Mouse (Mus musculus) limb, embryonic 11.5 days (tissue): Measurements from ENCODE around the gene Spdye4a. TPM values are rescaled to one million over a fixed set of nuclear protein-coding genes. Genes with fewer than 3 reads are reported as not detected.
"Not testable (repeated sequence)": the region's sequence is repeated elsewhere in the genome, so short reads cannot be mapped to it uniquely, and the experiment has no call there.

Experiments used
- ATAC-seq: fragments of 200-750 bp; cut with Nextera tagmentation; 2 replicates; pipeline ENCODE4 v1.8.0; 2017; ENCODE audit warnings: low read depth; ENCODE audit not compliant: insufficient number of reproducible peaks, low FRiP score, low TSS enrichment
- DNase-seq: peaks from one replicate; pipeline ENCODE4 v3.0.0-alpha.2; 2015; ENCODE audit warnings: low spot score
- H3K27ac ChIP-seq: fragments of 300-500 bp; sonication (generic); replicated peaks from 2 replicates; pipeline ENCODE4 v1.5.1; 2014; ENCODE audit warnings: low read depth, mild to moderate bottlenecking, low read length
- H3K27me3 ChIP-seq: fragments of 300-500 bp; sonication (generic); 2 replicates; pipeline ENCODE4 v1.6.1; 2014; ENCODE audit warnings: mild to moderate bottlenecking, low read length, mixed read lengths; ENCODE audit not compliant: control insufficient read depth, insufficient read depth
- H3K36me3 ChIP-seq: fragments of 300-500 bp; sonication (generic); 2 replicates; pipeline ENCODE4 v1.6.1; 2014; ENCODE audit warnings: mild to moderate bottlenecking, low read length, moderate library complexity, mixed read lengths; ENCODE audit not compliant: control insufficient read depth, insufficient read depth
- H3K4me1 ChIP-seq: fragments of 300-500 bp; sonication (generic); 2 replicates; pipeline ENCODE4 v1.6.1; 2014; ENCODE audit warnings: low read length, mixed read lengths; ENCODE audit not compliant: control insufficient read depth, insufficient read depth
- H3K4me2 ChIP-seq: fragments of 300-500 bp; sonication (generic); 2 replicates; pipeline ENCODE4 v1.6.1; 2014; ENCODE audit warnings: low read depth, mild to moderate bottlenecking, moderate library complexity; ENCODE audit not compliant: severe bottlenecking
- H3K4me3 ChIP-seq: fragments of 300-500 bp; sonication (generic); 2 replicates; pipeline ENCODE4 v1.5.1; 2014; ENCODE audit warnings: low read depth, low read length
- H3K9ac ChIP-seq: fragments of 300-500 bp; sonication (generic); 2 replicates; pipeline ENCODE4 v1.6.1; 2014; ENCODE audit warnings: mild to moderate bottlenecking, low read length
- H3K9me3 ChIP-seq: fragments of 300-500 bp; sonication (generic); 2 replicates; pipeline ENCODE4 v1.6.1; 2016; ENCODE audit warnings: low read length; ENCODE audit not compliant: control insufficient read depth
- WGBS: fragments of 180-500 bp; shearing (Covaris S2); extraction: QIAGEN DNeasy Blood & Tissue Kit; methylation state at CpG from one replicate; pipeline ENCODE4 v1.1.7; 2014; 5-methylcytosine and 5-hydroxymethylcytosine counted together
- polyA plus RNA-seq: library from polyadenylated mRNA; unstranded; fragments of >200 nt; fragmentation: Nextera tagmentation; extraction: Ambion mirVana; gene quantifications from 2 replicates; pipeline ENCODE4 v1.2.1, GENCODE M21; 2014

Spdye4a gene
- polyA plus RNA-seq, 1 experiment from 2014 or later: not detected

- Histone ChIP-seq H3K9ac (no peak overlapping the region), H3K36me3 (no peaks in the 10 kb centered on the region), H3K27ac (no peak overlapping the region), H3K9me3 (no peaks in the 10 kb centered on the region), H3K4me3 (no peak overlapping the region), H3K4me2 (no peak overlapping the region), H3K4me1 (no peaks in the 10 kb centered on the region), H3K27me3 (no peaks in the 10 kb centered on the region)
- 62% methylated on average over 2 of the region's 2 CpGs for WGBS
- DNase-seq (no peak), ATAC-seq (no peak)
Measured at GRCm38 (mm10) chr5:143213832-143214231, 12.9 kb downstream of the Spdye4a start.

- no peak for ATAC-seq
- H3K9ac ChIP-seq: no peak overlapping the region
- no peak overlapping the region for H3K4me3 ChIP-seq
- H3K4me2 ChIP-seq: no peak overlapping the region
- 77% methylated on average over 3 of the region's 3 CpGs for WGBS
- H3K9me3 ChIP-seq: peaks cover 3% of the 10 kb centered on the region; the same call in 1 of the 2 replicates
- H3K27ac ChIP-seq: no peak overlapping the region
- no peaks in the 10 kb centered on the region for H3K27me3 ChIP-seq
- DNase-seq: no peak
- no peaks in the 10 kb centered on the region for H3K4me1 ChIP-seq
- H3K36me3 ChIP-seq: no peaks in the 10 kb centered on the region
Measured at GRCm38 (mm10) chr5:143205015-143205414, 21.7 kb downstream of the Spdye4a start.

- DNase-seq: no peak
- H3K4me2 ChIP-seq: no peak overlapping the region
- H3K4me1 ChIP-seq: no peaks in the 10 kb centered on the region
- H3K27me3 ChIP-seq: no peaks in the 10 kb centered on the region
- H3K9ac ChIP-seq: no peak overlapping the region
- ATAC-seq: no peak
- no peaks in the 10 kb centered on the region for H3K36me3 ChIP-seq
- no peak overlapping the region for H3K4me3 ChIP-seq
- H3K27ac ChIP-seq: no peak overlapping the region
- H3K9me3 ChIP-seq: no peaks in the 10 kb centered on the region
- WGBS: 87% methylated on average over 4 of the region's 4 CpGs
Measured at GRCm38 (mm10) chr5:143196506-143196905, 30.2 kb downstream of the Spdye4a start.

GRCm38 (mm10) chr5:143195166-143195565 is 31.5 kb downstream of the Spdye4a start:
- WGBS: 79% methylated on average over 2 of the region's 2 CpGs
- Histone ChIP-seq H3K36me3 (no peaks in the 10 kb centered on the region), H3K27ac (no peak overlapping the region), H3K4me2 (no peak overlapping the region), H3K9ac (no peak overlapping the region), H3K27me3 (no peaks in the 10 kb centered on the region), H3K4me1 (no peaks in the 10 kb centered on the region), H3K4me3 (no peak overlapping the region), H3K9me3 (no peaks in the 10 kb centered on the region)
- no peak for DNase-seq
- no peak for ATAC-seq

GRCm38 (mm10) chr5:143194747-143195146 is 31.9 kb downstream of the Spdye4a start:
- not testable (repeated sequence) for H3K36me3 ChIP-seq, H3K4me1 ChIP-seq, H3K27me3 ChIP-seq, H3K4me2 ChIP-seq, ATAC-seq, H3K4me3 ChIP-seq, H3K9me3 ChIP-seq, DNase-seq, H3K9ac ChIP-seq, H3K27ac ChIP-seq
- WGBS: 63% methylated on average over 8 of the region's 8 CpGs

GRCm38 (mm10) chr5:143192806-143193205 is 33.9 kb downstream of the Spdye4a start:
- Histone ChIP-seq H3K27ac (no peak overlapping the region), H3K9ac (no peak overlapping the region), H3K4me2 (no peak overlapping the region), H3K9me3 (no peaks in the 10 kb centered on the region), H3K27me3 (no peaks in the 10 kb centered on the region), H3K36me3 (no peaks in the 10 kb centered on the region), H3K4me3 (no peak overlapping the region), H3K4me1 (no peaks in the 10 kb centered on the region)
- 85% methylated on average over 8 of the region's 8 CpGs for WGBS
- no peak for DNase-seq
- no peak for ATAC-seq

- H3K36me3 ChIP-seq, H3K4me3 ChIP-seq, H3K4me1 ChIP-seq, H3K27ac ChIP-seq, H3K27me3 ChIP-seq, DNase-seq, H3K4me2 ChIP-seq, H3K9me3 ChIP-seq, H3K9ac ChIP-seq, ATAC-seq: not testable (repeated sequence)
- WGBS: no CpG with 5 or more reads among the region's 1 CpGs
Measured at GRCm38 (mm10) chr5:143188014-143188413, 38.7 kb downstream of the Spdye4a start.

- no peaks in the 10 kb centered on the region for H3K27me3 ChIP-seq
- H3K4me3 ChIP-seq: peak within 1 kb of the TSS; percentile 87
- peaks cover 18% of the 10 kb centered on the region; the same call in 1 of the 2 replicates for H3K36me3 ChIP-seq
- under 1% methylated on average over 57 of the region's 58 CpGs for WGBS
- DNase-seq: peak; percentile 93
- no peaks in the 10 kb centered on the region for H3K9me3 ChIP-seq
- peaks cover 8% of the 10 kb centered on the region; the same call in 1 of the 2 replicates for H3K4me1 ChIP-seq
- peak within 1 kb of the TSS; percentile 86 for H3K9ac ChIP-seq
- H3K4me2 ChIP-seq: peak within 1 kb of the TSS; percentile 76
- H3K27ac ChIP-seq: peak within 1 kb of the TSS; percentile 31; the same call in 1 of the 2 replicates
- ATAC-seq: peak; percentile 90
Measured at GRCm38 (mm10) chr5:143180255-143181076, 46.2 kb downstream of the Spdye4a start, which contains the start of the genes Rbak and Spdye4b. Rbak (minus strand) TSS chr5:143180775. Spdye4b (plus strand) TSS chr5:143181017.
